Mouse (Mus musculus) layer of hippocampus, postnatal 25 days (tissue): ENCODE measurements around the gene C2cd4a. TPM values are rescaled to one million over a fixed set of nuclear protein-coding genes. Genes with fewer than 3 reads are reported as not detected.
A peak's percentile ranks its signal among the peaks of the same experiment; 100 is the strongest.

Experiments
- DNase-seq, 2 experiments: peaks; one replicate each; pipeline ENCODE4 v3.0.0; 2022; ENCODE audit warnings: mixed read lengths in 2 of 2, low spot score in 1 of 2; ENCODE audit errors: extremely low spot score in 1 of 2
- total RNA-seq, 2 experiments: library from RNA; stranded (reverse); gene quantifications; 2 replicates each; pipeline ENCODE4 v1.2.3; 2021

Gene C2cd4a
- total RNA-seq, 2 experiments from 2014 or later: 2.1 to 2.2 TPM

- DNase-seq: no peak
These were observed 5.2 kb upstream of the C2cd4a start for GRCm38 (mm10) chr9:67837311-67837710.

GRCm38 (mm10) chr9:67834535-67834934, 2.4 kb upstream of the C2cd4a start:
- DNase-seq: no peak

DNA sequence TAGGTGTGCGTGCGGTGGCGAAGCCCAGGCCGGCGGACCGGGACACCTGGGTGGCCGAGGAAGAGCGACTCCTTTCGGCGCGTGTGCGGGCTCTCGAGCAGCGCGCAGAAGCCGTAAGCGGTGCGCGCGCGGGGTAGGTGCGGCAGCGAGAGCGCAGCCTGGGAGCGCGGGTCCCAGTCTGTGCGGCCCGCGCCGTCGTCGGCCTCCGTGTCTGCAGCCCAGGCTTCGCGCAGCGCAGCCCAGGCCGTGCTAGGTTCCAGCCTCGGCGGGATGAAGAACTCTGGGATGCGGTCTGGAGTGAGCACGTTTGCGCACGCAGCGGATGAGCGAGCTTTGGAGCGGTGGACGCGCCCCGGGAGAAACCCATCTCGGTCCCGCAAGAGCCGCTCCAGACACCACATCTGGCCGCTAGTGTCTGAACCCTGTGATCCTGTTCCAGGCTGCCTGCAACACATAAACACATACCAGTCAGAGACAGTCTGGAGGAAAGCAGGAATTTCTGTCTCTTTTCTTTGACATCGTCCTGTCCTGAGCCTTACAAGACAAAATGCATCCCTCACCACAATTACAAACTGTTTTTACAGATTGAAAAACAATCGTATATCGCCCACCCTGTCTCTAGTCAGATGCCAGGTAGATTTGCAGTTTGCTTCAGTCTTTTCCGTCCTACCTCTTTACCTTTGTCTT, 628 bp downstream of the C2cd4a start:
- peak in 1 of 2 experiments; percentile 27 for DNase-seq

DNA sequence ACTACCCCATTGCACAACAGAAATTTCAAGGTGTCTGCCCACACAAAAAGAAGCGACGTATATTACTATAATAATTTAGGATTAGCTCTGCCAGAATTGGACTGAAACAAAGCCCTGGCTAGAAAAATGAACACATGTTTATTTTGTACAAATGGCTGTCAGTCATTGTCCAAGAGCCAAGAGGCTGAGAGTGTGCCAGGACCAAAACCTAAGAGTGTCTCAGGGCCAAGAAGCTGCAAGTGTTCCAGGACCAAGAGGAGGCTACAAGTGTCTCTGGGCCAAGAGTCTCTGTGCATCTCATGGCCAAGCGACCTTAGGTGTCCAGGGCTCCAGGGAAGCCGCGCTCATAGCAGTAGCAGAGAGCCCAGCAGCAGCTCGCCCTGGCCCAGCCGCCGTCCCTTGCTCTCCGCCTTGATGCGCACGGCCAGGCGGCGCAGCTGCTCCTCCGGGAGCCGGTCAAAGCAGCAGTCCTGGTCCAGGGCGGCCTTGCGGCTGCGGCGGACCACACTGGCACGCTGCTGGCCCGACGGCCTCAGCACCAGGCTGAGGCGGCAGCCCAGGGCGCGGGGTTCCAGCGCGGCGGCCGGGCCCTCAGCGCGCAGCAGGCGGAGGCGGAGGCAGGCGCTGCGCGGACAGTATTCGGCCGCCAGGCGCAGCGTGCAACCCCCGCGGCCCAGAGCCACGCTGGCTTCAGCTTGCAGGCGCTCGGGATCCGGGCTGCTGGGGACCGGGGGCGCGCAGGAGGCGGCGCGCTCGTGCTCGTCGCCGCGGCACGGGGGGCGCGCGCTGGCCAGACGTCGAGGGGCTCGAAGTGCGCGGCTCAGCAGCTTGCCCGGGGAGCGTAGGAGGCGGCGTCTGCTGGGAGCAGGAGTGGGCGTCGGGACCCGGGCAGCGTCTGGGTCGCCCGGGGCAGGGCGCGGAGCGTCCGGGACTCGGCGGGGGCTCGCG, 1.4 kb downstream of the C2cd4a start:
- DNase-seq: peak; percentile 50 to 64

DNA sequence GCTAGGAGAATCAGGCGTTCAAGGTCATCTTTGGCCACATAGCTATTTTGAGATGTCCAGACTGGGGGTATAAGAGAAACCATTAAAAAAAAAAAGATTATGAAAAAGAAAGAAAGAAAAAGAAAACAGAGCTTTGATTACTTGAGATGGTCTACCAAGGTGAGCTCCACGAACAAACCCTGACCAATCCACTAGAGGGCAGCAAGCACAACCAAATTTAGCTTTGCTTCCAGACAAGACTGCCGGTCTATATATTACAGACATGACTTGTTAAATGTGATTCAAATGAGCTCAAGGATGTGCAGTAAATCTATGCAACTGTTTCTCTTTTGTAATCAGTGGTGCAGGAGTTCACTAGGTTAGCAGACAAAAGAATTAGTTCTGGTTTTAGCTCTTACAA, 3.9 kb downstream of the C2cd4a start:
- peak in 1 of 2 experiments; percentile 71 for DNase-seq

DNA sequence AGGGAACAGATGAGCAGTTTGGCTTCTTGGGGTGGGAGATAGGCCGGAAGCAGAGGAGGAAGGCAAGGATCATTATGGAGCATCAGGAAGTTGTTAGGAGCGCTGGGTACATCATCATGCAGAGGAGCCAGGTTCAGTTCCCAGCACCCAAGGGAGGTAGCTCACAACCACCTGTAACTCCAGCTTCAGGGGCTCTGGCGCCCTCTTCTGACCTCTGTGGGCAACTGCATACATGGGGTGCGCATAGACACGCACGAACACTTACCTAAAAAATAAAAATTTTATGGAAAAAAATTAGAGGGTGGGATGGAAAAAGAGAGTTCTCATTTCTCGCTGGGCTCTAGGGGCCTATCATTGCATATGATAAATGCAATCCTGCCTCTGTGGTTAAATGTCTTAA, 6.6 kb downstream of the C2cd4a start:
- no peak for DNase-seq

GRCm38 (mm10) chr9:67823131-67823530, 9.0 kb downstream of the C2cd4a start:
- no peak for DNase-seq

GRCm38 (mm10) chr9:67818668-67818950, 13.5 kb downstream of the C2cd4a start:
- DNase-seq: no peak

GRCm38 (mm10) chr9:67817898-67818667, 14.0 kb downstream of the C2cd4a start:
- no peak for DNase-seq

DNA sequence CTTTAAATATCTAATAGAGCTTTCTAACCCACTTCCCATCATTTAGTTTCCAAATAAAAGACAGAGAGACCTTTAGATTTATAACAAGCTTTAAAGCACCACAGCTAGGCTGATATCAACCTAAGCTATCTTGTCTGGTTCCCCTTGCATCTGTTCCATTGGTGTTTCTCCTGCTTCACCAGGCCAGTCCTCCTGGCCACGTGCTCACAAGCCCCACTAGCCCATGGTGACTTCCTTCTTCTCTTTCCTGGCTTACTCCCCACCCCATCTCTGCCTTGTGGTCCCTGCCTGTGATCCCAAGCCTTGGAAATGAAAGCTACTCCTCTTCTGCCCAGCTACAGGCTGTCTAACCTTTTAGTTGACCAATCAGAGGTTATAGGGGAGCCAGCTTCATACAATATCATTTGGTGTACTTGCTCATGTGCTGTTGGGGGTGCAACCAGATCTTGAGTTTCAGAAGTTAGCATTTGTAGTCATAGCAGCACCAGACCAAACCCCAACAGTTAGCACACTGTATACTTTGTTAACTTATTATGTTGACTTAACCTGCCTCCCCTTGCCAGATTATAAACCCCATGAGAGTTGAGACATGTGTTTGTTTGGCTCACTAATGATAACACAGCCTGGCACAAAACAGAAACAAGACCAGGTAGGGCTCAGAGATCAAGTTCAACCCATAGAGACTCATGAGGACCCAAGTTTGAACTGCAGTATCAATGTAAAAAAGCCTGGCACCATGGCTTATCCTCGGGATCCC, 15.8 kb downstream of the C2cd4a start:
- DNase-seq: no peak

GRCm38 (mm10) chr9:67813665-67814337, 18.3 kb downstream of the C2cd4a start:
- DNase-seq: no peak

DNA sequence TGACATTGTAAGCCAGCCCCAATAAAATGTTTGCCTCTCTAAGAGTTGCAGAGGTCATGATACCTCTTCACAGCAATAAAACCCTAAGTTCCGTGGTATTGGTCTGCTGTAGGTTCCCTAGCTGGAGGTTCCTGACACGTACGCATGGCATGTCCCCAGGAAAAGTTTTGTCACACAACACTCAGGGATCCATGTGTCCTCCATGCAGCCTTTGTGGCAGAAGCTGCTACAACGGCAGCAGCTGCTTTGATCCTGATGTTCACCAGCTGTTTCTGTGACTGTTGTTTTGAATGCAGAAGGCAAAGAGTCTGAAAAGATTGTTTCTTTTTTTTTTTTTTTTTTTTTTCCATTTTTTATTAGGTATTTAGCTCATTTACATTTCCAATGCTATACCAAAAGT, 19.0 kb downstream of the C2cd4a start:
- no peak for DNase-seq

GRCm38 (mm10) chr9:67811116-67811515, 21.0 kb downstream of the C2cd4a start:
- no peak for DNase-seq

DNA sequence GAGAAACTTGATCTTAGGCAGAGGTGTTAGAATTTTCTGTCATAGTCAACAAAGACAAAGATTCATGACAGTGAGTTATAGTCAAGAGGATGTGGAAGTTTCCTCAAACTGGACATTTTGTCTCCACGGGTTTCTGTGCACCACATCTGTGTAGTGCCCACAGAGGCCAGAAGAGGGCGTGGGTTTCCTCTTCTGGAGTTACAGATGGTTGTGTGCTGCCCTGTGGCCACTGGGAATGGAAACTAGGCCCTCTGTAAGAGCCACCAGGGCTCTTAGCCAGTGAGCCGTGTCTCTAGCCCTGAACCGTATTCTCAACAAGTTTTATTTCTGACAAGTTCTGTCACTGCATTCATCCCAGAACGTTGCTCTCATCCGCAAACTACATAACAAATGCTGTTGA, 21.6 kb downstream of the C2cd4a start:
- no peak for DNase-seq

GRCm38 (mm10) chr9:67807000-67807399, 25.1 kb downstream of the C2cd4a start:
- no peak for DNase-seq

GRCm38 (mm10) chr9:67802241-67802640, 29.9 kb downstream of the C2cd4a start:
- peak in 1 of 2 experiments; percentile 71 for DNase-seq

GRCm38 (mm10) chr9:67799078-67799819, 32.9 kb downstream of the C2cd4a start:
- no peak for DNase-seq

DNA sequence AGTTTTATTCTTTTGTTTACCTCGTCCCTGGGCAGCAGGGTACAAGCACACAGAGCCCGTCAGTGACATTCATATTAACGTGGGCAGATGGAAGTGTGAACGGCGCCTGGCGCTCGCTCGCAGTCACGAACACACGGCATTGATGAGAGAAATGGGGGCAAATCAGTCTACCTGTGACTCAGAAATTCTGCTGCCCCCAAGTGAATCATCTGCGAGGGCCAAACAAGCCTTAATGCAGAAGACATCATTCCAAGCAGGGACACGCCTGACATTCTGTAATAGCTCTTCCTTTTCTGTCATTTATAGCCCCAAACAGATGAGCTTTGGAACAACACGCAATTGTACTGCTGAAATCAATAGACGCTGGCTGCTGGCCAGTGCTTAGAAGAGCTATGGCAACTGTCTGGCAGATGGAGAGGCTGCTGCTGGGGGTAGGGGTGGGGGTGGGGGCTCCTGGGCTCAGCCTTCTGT, 36.9 kb downstream of the C2cd4a start:
- DNase-seq: peak; percentile 44 to 70

DNA sequence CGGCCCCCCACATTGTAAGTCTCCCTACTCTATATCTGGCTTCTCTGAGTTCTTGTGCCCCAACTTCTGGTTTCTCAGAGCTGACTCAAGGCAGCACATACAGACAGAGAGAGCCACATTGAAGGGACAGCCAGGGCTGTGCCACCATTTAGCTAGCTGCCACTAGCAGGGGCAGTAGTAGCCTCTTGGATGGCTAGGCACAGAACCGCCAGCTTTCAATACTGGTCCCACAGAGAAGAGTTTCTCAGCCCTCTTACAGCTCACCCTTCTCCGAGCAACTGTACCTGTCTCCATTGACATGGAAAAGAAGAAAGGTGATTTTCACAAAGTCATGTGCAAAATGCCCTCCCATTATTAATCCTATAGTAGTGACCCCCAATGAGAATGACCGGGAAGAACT, 37.5 kb downstream of the C2cd4a start:
- DNase-seq: no peak
